Mouse (Mus musculus) forebrain, embryonic 10.5 days (tissue): ENCODE measurements around the gene Gpr182. TPM values are rescaled to one million over a fixed set of nuclear protein-coding genes. Genes with fewer than 3 reads are reported as not detected.

Experiments used
- DNase-seq: peaks from one replicate; pipeline ENCODE4 v3.0.0-alpha.2; 2017; ENCODE audit warnings: low spot score; ENCODE audit errors: extremely low spot score
- H3K27ac ChIP-seq: fragments of 300-500 bp; sonication (generic); 2 replicates; pipeline ENCODE4 v1.5.1; 2016; ENCODE audit warnings: mild to moderate bottlenecking
- H3K27me3 ChIP-seq: fragments of 300-500 bp; sonication (generic); 2 replicates; pipeline ENCODE4 v1.6.1; 2016; ENCODE audit warnings: mild to moderate bottlenecking; ENCODE audit not compliant: poor library complexity, severe bottlenecking
- H3K36me3 ChIP-seq: fragments of 300-500 bp; sonication (generic); replicated peaks from 2 replicates; pipeline ENCODE4 v1.6.1; 2016; ENCODE audit warnings: mild to moderate bottlenecking, moderate library complexity
- H3K4me1 ChIP-seq: fragments of 300-500 bp; sonication (generic); 2 replicates; pipeline ENCODE4 v1.6.1; 2016
- H3K4me3 ChIP-seq: fragments of 300-500 bp; sonication (generic); 2 replicates; pipeline ENCODE4 v1.5.1; 2016; ENCODE audit warnings: mild to moderate bottlenecking, moderate library complexity
- H3K9me3 ChIP-seq: fragments of 300-500 bp; sonication (generic); 2 replicates; pipeline ENCODE4 v1.6.1; 2016; ENCODE audit warnings: mild to moderate bottlenecking, moderate library complexity
- WGBS: fragments of 180-500 bp; shearing (Covaris S2); methylation state at CpG from one replicate; pipeline ENCODE4 v1.1.7; 2016; 5-methylcytosine and 5-hydroxymethylcytosine counted together
- polyA plus RNA-seq: library from polyadenylated mRNA; unstranded; fragments of >200 nt; fragmentation: Nextera tagmentation; extraction: Ambion mirVana; gene quantifications from 2 replicates; pipeline ENCODE4 v1.2.1, GENCODE M21; 2016

The Gpr182 gene
- polyA plus RNA-seq, 1 experiment from 2014 or later: 0.30 TPM

DNA sequence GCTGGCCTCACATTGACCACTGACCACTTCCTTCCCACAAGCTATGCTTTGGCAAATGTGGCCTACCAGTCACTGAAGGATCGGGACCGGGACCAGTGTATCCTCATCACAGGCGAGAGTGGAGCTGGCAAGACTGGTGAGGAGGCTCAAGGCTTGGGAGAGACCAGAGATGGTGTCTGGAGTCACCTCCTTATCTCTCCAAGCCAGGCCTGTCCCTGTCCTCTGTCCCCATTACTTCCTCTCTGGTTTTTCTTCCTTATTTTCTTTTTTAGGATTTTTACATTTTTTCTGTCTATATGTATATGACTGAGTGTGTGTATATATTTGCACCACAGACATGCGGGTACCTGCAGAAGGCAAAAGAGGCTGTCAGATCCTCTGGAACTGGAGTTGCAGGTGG lies 45.7 kb downstream of the Gpr182 start:
- no peak for DNase-seq
- WGBS: 94% methylated on average over 4 of the region's 4 CpGs
- H3K36me3 ChIP-seq: no peaks in the 10 kb centered on the region
- H3K27me3 ChIP-seq: no peaks in the 10 kb centered on the region
- no peaks in the 10 kb centered on the region for H3K4me1 ChIP-seq
- no peak overlapping the region for H3K27ac ChIP-seq
- H3K4me3 ChIP-seq: no peak overlapping the region
- no peaks in the 10 kb centered on the region for H3K9me3 ChIP-seq

- 0 out of 2 replicates have a peak, but pooled peaks cover 7% of the 10 kb centered on the region for H3K36me3 ChIP-seq
- H3K27ac ChIP-seq: no peak within 1 kb of the TSS
- no peak within 1 kb of the TSS for H3K4me3 ChIP-seq
- DNase-seq: no peak
- H3K4me1 ChIP-seq: no peaks in the 10 kb centered on the region
- H3K27me3 ChIP-seq: no peaks in the 10 kb centered on the region
- H3K9me3 ChIP-seq: no peaks in the 10 kb centered on the region
- 73% methylated on average over 2 of the region's 2 CpGs for WGBS
Measured at GRCm38 (mm10) chr10:127704766-127705220, 46.7 kb downstream of the Gpr182 start, which contains the start of gene Myo1a. TSS of gene Myo1a (plus strand) at chr10:127705170.

- peaks cover 12% of the 10 kb centered on the region; the same call in 1 of the 2 replicates for H3K36me3 ChIP-seq
- no peaks in the 10 kb centered on the region for H3K27me3 ChIP-seq
- no peak overlapping the region for H3K27ac ChIP-seq
- H3K4me1 ChIP-seq: no peaks in the 10 kb centered on the region
- WGBS: 82% methylated on average over 2 of the region's 2 CpGs
- no peak for DNase-seq
- H3K9me3 ChIP-seq: no peaks in the 10 kb centered on the region
- no peak overlapping the region for H3K4me3 ChIP-seq
Measured at GRCm38 (mm10) chr10:127704293-127704692, 47.2 kb downstream of the Gpr182 start.

- Histone ChIP-seq H3K27ac (no peak overlapping the region), H3K27me3 (no peaks in the 10 kb centered on the region), H3K36me3 (peaks cover 22% of the 10 kb centered on the region), H3K9me3 (no peaks in the 10 kb centered on the region), H3K4me1 (no peaks in the 10 kb centered on the region), H3K4me3 (no peak overlapping the region)
- DNase-seq: no peak
- WGBS: 49% methylated on average over 4 of the region's 4 CpGs
Measured at GRCm38 (mm10) chr10:127703299-127703698, 48.2 kb downstream of the Gpr182 start.

- Histone ChIP-seq H3K36me3 (peaks cover 59% of the 10 kb centered on the region), H3K4me3 (no peak overlapping the region), H3K4me1 (no peaks in the 10 kb centered on the region), H3K27ac (no peak overlapping the region), H3K27me3 (no peaks in the 10 kb centered on the region), H3K9me3 (no peaks in the 10 kb centered on the region)
- DNase-seq: no peak
- WGBS: 93% methylated on average over 7 of the region's 7 CpGs
Measured at GRCm38 (mm10) chr10:127698966-127699365, 52.6 kb downstream of the Gpr182 start.

Other genes with a start within 250 kb of the Gpr182 start
- 2.6 and 2.9 TPM in 2 replicates for gene Ndufa4l2, start 236.8 kb downstream of the Gpr182 start, polyA plus RNA-seq
- 124 and 129 TPM in 2 replicates for gene Shmt2, start 229.3 kb downstream of the Gpr182 start, polyA plus RNA-seq
- 3.0 and 9.5 TPM in 2 replicates for gene Nxph4, start 217.2 kb downstream of the Gpr182 start, polyA plus RNA-seq
- gene Lrp1, start 130.6 kb downstream of the Gpr182 start, polyA plus RNA-seq: 66.5 and 67.4 TPM in 2 replicates
- gene Stat6, start 108.7 kb downstream of the Gpr182 start, polyA plus RNA-seq: 7.3 and 7.7 TPM in 2 replicates
- 9.9 and 10.0 TPM in 2 replicates for gene Nemp1, start 84.8 kb downstream of the Gpr182 start, polyA plus RNA-seq
- gene Nab2, start 83.2 kb downstream of the Gpr182 start, polyA plus RNA-seq: 5.6 and 6.2 TPM in 2 replicates
- 0.40 and 0.44 TPM in 2 replicates for gene Myo1a, start 46.6 kb downstream of the Gpr182 start, polyA plus RNA-seq
- gene Tac2, start 27.3 kb downstream of the Gpr182 start, polyA plus RNA-seq: not detected in 2 replicates
- gene Zbtb39, start 12.2 kb downstream of the Gpr182 start, polyA plus RNA-seq: 4.4 and 5.3 TPM in 2 replicates
- gene Rdh1, start 8.0 kb upstream of the Gpr182 start, polyA plus RNA-seq: not detected in 2 replicates
- gene Rdh16f1, start 8.1 kb upstream of the Gpr182 start, polyA plus RNA-seq: not detected in 2 replicates
- 0.15 and 0.20 TPM in 2 replicates for gene Rdh9, start 24.7 kb upstream of the Gpr182 start, polyA plus RNA-seq
- gene Rdh16, start 49.4 kb upstream of the Gpr182 start, polyA plus RNA-seq: not detected in 2 replicates
- not detected in 2 replicates for gene Rdh19, start 98.2 kb upstream of the Gpr182 start, polyA plus RNA-seq
- not detected in 2 replicates for gene Rdh16f2, start 114.7 kb upstream of the Gpr182 start, polyA plus RNA-seq
- not detected in 2 replicates for gene Rdh7, start 137.1 kb upstream of the Gpr182 start, polyA plus RNA-seq
- not detected in 2 replicates for gene Sdr9c7, start 146.8 kb upstream of the Gpr182 start, polyA plus RNA-seq